Mouse (Mus musculus) lung, postnatal 0 days (tissue): ENCODE measurements at regions not wholly inside any gene's neighbourhood (a gene's known extent, or its start where the extent isn't known, plus 50 kb on each side); places are given as distances from the start of the nearest gene placed in this dataset.

Experiments used
- CTCF ChIP-seq: IDR thresholded peaks from 2 replicates; pipeline ENCODE4 v1.5.1; 2016; ENCODE audit warnings: antibody characterized with exemption, mild to moderate bottlenecking
- EP300 ChIP-seq: IDR thresholded peaks from 2 replicates; pipeline ENCODE4 v1.6.1; 2016; ENCODE audit warnings: antibody characterized with exemption, mild to moderate bottlenecking, control low read depth

DNA sequence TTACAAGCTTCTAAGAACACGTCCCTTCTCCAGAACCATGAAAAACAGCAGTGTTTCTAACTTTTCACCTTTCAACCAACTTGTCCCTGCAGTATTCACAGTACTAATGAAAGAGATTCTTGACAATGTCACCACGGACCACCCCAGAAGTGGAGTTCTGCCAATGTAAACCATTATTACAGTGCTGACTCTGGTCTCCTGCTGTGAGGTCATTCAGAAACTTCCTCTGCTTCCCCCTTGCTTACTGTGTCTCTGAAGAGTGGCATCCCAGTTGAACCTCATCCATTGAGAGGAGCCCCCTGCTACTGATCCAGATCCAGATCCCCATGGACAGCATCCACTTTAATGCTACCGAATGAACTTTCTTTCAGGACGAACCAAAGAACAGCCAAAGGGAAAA, 1725.3 kb upstream of the Acvr2a start:
- TF ChIP-seq CTCF (no peak), EP300 (no peak)
